Mouse (Mus musculus): ENCODE data around the gene Tas2r138.

DNA sequence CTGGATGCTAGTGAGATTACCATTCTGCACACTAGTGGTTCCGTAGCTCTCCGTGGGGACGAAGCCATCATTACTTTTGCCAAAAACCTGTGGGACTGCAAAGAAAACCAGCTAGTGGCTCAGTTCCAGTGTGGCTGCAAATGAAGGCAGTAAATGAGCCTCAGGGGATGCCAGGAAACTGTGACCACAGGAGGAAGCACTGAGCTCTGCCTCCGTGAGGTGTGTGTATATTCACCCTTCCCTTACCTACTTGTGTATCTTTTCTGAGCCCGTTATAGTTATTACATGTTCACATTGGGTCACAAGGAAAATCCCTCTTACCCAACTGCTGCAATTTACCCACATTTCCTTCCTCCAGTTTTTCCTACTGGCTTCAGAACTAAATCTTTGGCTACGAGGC lies 28.8 kb downstream of the Tas2r138 start:
- no peak for TF ChIP-seq CTCF (IDR thresholded peaks at IDR 0.05; ENCODE audit: extremely low read depth, insufficient read depth, low read length)
- no peak for TF ChIP-seq POLR2A (IDR thresholded peaks at IDR 0.05; ENCODE audit: extremely low read depth, insufficient read depth, low read length)
